Mouse (Mus musculus) forebrain, embryonic 14.5 days (tissue): ENCODE measurements around the gene Disp3. TPM values are rescaled to one million over a fixed set of nuclear protein-coding genes. Genes with fewer than 3 reads are reported as not detected.

Experiments used
- ATAC-seq: fragments of 200-750 bp; cut with Nextera tagmentation; 2 replicates; pipeline ENCODE4 v1.8.0; 2017; ENCODE audit warnings: mild to moderate bottlenecking, moderate library complexity
- DNase-seq: peaks from one replicate; pipeline ENCODE4 v3.0.0-alpha.2; 2015; ENCODE audit warnings: low spot score
- H3K27ac ChIP-seq: fragments of 300-500 bp; sonication (generic); 2 replicates; pipeline ENCODE4 v1.5.1; 2014; ENCODE audit warnings: low read depth, mild to moderate bottlenecking, control low read depth, low read length, moderate library complexity
- H3K27me3 ChIP-seq: fragments of 300-500 bp; sonication (generic); replicated peaks from 2 replicates; pipeline ENCODE4 v1.6.1; 2014; ENCODE audit warnings: low read length, control low read depth, mixed read lengths; ENCODE audit not compliant: control insufficient read depth, insufficient read depth
- H3K36me3 ChIP-seq: fragments of 300-500 bp; sonication (generic); 2 replicates; pipeline ENCODE4 v1.6.1; 2014; ENCODE audit warnings: low read length, control low read depth; ENCODE audit not compliant: control insufficient read depth, insufficient read depth
- H3K4me1 ChIP-seq: fragments of 300-500 bp; sonication (generic); 2 replicates; pipeline ENCODE4 v1.6.1; 2014; ENCODE audit warnings: antibody characterized with exemption, low read length, control low read depth; ENCODE audit not compliant: control insufficient read depth, insufficient read depth
- H3K4me2 ChIP-seq: fragments of 300-500 bp; sonication (generic); 2 replicates; pipeline ENCODE4 v1.6.1; 2014; ENCODE audit warnings: mild to moderate bottlenecking, control low read depth, low read length
- H3K4me3 ChIP-seq: fragments of 300-500 bp; sonication (generic); 2 replicates; pipeline ENCODE4 v1.5.1; 2014; ENCODE audit warnings: low read depth, low read length, control low read depth
- H3K9ac ChIP-seq: fragments of 300-500 bp; sonication (generic); 2 replicates; pipeline ENCODE4 v1.6.1; 2014; ENCODE audit warnings: mild to moderate bottlenecking, low read length, control low read depth, moderate library complexity
- H3K9me3 ChIP-seq: fragments of 300-500 bp; sonication (generic); replicated peaks from 2 replicates; pipeline ENCODE4 v1.6.1; 2016; ENCODE audit warnings: low read length, control low read depth, mixed read lengths; ENCODE audit not compliant: control insufficient read depth
- WGBS: fragments of 180-500 bp; shearing (Covaris S2); extraction: QIAGEN DNeasy Blood & Tissue Kit; methylation state at CpG from one replicate; pipeline ENCODE4 v1.1.7; 2014; 5-methylcytosine and 5-hydroxymethylcytosine counted together
- polyA plus RNA-seq: library from polyadenylated mRNA; unstranded; fragments of >200 nt; fragmentation: Nextera tagmentation; extraction: Ambion mirVana; gene quantifications from 2 replicates; pipeline ENCODE4 v1.2.1, GENCODE M21; 2014

Gene Disp3
- polyA plus RNA-seq, 1 experiment from 2014 or later = 7.2 TPM

- peak; percentile 47; the same call in 1 of the 2 replicates for ATAC-seq
- Histone ChIP-seq H3K9me3 (no peaks in the 10 kb centered on the region), H3K27me3 (no peaks in the 10 kb centered on the region), H3K4me2 (no peak overlapping the region), H3K9ac (no peak overlapping the region), H3K4me1 (peaks cover 2% of the 10 kb centered on the region; the same call in 1 of the 2 replicates), H3K36me3 (peaks cover 30% of the 10 kb centered on the region), H3K27ac (peak overlapping the region; percentile 77; the same call in 1 of the 2 replicates), H3K4me3 (no peak overlapping the region)
- peak; percentile 66 for DNase-seq
- 76% methylated on average over 10 of the region's 10 CpGs for WGBS
Observed at GRCm38 (mm10) chr4:148239474-148240130, 48.2 kb downstream of the Disp3 start.

DNA sequence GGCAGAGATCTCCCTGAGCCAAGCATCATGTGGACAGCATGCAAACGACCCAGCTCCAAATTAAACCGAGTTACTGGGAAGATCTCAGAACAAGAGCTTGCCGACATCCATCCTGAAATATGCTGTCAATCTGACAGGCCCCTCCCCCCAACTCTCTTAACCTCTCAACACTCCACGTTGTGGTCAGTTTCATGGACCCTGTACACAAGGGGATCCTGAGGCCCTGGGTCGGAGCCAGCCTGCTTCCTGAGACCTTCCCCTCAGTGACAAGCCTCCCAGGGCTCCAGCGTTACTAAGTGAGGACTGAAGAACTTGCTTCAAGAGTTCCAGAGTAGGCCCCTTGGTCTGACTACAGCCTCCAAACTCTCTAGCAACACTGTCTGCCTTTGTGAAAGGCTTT, 48.8 kb downstream of the Disp3 start:
- ATAC-seq (no peak), DNase-seq (no peak)
- Histone ChIP-seq H3K4me3 (no peak overlapping the region), H3K27me3 (no peaks in the 10 kb centered on the region), H3K4me1 (peaks cover 2% of the 10 kb centered on the region; the same call in 1 of the 2 replicates), H3K4me2 (no peak overlapping the region), H3K9me3 (no peaks in the 10 kb centered on the region), H3K27ac (no peak overlapping the region), H3K9ac (no peak overlapping the region), H3K36me3 (peaks cover 24% of the 10 kb centered on the region)
- WGBS = 49% methylated on average over 6 of the region's 6 CpGs

- Histone ChIP-seq H3K27me3 (no peaks in the 10 kb centered on the region), H3K9ac (no peak overlapping the region), H3K4me2 (no peak overlapping the region), H3K4me3 (no peak overlapping the region), H3K36me3 (peaks cover 17% of the 10 kb centered on the region), H3K9me3 (no peaks in the 10 kb centered on the region), H3K27ac (no peak overlapping the region), H3K4me1 (peaks cover 2% of the 10 kb centered on the region; the same call in 1 of the 2 replicates)
- WGBS = 15% methylated on average over 9 of the region's 9 CpGs
- DNase-seq (peak; percentile 39), ATAC-seq (no peak)
Observed at GRCm38 (mm10) chr4:148238218-148238617, 49.5 kb downstream of the Disp3 start.

- no peaks in the 10 kb centered on the region for H3K9me3 ChIP-seq
- no peak overlapping the region for H3K27ac ChIP-seq
- H3K4me2 ChIP-seq = no peak overlapping the region
- H3K27me3 ChIP-seq = no peaks in the 10 kb centered on the region
- peaks cover 10% of the 10 kb centered on the region; the same call in 1 of the 2 replicates for H3K36me3 ChIP-seq
- no peak overlapping the region for H3K9ac ChIP-seq
- 57% methylated on average over 8 of the region's 8 CpGs for WGBS
- no peak for ATAC-seq
- H3K4me3 ChIP-seq = no peak overlapping the region
- no peak for DNase-seq
- peaks cover 2% of the 10 kb centered on the region; the same call in 1 of the 2 replicates for H3K4me1 ChIP-seq
Observed at GRCm38 (mm10) chr4:148236664-148237063, 51.1 kb downstream of the Disp3 start.

GRCm38 (mm10) chr4:148233061-148233460, 54.7 kb downstream of the Disp3 start:
- H3K4me1 ChIP-seq = no peaks in the 10 kb centered on the region; the same call in 1 of the 2 replicates
- H3K27ac ChIP-seq = no peak overlapping the region
- H3K4me2 ChIP-seq = no peak overlapping the region
- no peak overlapping the region for H3K9ac ChIP-seq
- H3K36me3 ChIP-seq = no peaks in the 10 kb centered on the region
- H3K9me3 ChIP-seq = no peaks in the 10 kb centered on the region
- DNase-seq (no peak), ATAC-seq (no peak)
- 0 out of 2 replicates have a peak, but pooled peaks cover 3% of the 10 kb centered on the region for H3K27me3 ChIP-seq
- H3K4me3 ChIP-seq = no peak overlapping the region
- 84% methylated on average over 9 of the region's 9 CpGs for WGBS

GRCm38 (mm10) chr4:148232615-148233014, 55.1 kb downstream of the Disp3 start:
- WGBS = 48% methylated on average over 10 of the region's 10 CpGs
- H3K4me3 ChIP-seq = no peak overlapping the region
- no peak overlapping the region for H3K9ac ChIP-seq
- ATAC-seq (no peak), DNase-seq (no peak)
- H3K27ac ChIP-seq = no peak overlapping the region
- H3K36me3 ChIP-seq = no peaks in the 10 kb centered on the region
- 0 out of 2 replicates have a peak, but pooled peaks cover 3% of the 10 kb centered on the region for H3K27me3 ChIP-seq
- no peak overlapping the region for H3K4me2 ChIP-seq
- H3K9me3 ChIP-seq = no peaks in the 10 kb centered on the region
- H3K4me1 ChIP-seq = no peaks in the 10 kb centered on the region; the same call in 1 of the 2 replicates

DNA sequence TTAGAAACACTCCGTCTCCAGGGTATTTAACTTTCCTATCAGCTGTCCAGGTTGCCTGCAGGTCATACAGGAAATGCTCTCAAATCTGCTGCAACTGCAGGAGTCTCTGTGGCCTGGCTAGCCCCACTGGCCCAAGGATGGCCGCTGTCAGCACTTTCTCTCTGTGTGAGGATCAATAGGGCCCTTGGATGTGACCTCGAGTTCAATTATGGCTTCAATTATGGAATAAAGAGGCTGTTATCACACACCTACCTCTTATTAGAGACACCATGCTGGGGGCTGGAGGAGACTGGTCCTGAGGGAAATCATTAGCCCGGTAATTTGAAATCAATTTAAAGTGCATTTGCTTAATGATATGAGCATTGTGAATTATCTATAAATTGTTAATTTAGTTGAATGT, 55.6 kb downstream of the Disp3 start:
- 46% methylated on average over 4 of the region's 4 CpGs for WGBS
- H3K4me3 ChIP-seq = no peak overlapping the region
- H3K4me2 ChIP-seq = no peak overlapping the region
- no peak overlapping the region for H3K27ac ChIP-seq
- H3K36me3 ChIP-seq = no peaks in the 10 kb centered on the region
- no peaks in the 10 kb centered on the region for H3K9me3 ChIP-seq
- 0 out of 2 replicates have a peak, but pooled peaks cover 3% of the 10 kb centered on the region for H3K27me3 ChIP-seq
- ATAC-seq (no peak), DNase-seq (no peak)
- no peak overlapping the region for H3K9ac ChIP-seq
- H3K4me1 ChIP-seq = no peaks in the 10 kb centered on the region; the same call in 1 of the 2 replicates

DNA sequence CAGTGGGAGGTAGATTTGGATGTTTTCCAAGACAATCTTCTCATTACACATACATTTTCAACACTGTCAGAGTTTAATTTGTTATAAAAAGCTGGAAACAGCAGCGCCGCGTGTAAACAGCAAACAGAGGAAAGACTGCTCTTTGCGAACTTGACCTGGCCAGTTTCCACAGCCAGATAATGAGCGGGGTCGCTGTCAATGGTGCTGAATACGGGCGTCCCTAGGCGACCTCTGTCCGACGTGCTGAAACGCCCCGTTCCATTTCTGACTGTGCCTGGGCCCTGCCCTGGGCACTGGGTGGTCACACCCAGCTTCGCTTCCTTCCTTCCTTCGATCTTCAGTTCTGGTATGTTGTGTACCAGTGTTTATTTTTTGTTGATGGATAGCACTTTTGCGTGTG, 58.1 kb downstream of the Disp3 start:
- 10% methylated on average over 16 of the region's 16 CpGs for WGBS
- Histone ChIP-seq H3K27me3 (0 out of 2 replicates have a peak, but pooled peaks cover 3% of the 10 kb centered on the region), H3K9ac (no peak overlapping the region), H3K4me2 (no peak overlapping the region), H3K9me3 (no peaks in the 10 kb centered on the region), H3K4me1 (peaks cover 2% of the 10 kb centered on the region; the same call in 1 of the 2 replicates), H3K27ac (no peak overlapping the region), H3K36me3 (no peaks in the 10 kb centered on the region), H3K4me3 (no peak overlapping the region)
- peak; percentile 55 for DNase-seq
- no peak for ATAC-seq

DNA sequence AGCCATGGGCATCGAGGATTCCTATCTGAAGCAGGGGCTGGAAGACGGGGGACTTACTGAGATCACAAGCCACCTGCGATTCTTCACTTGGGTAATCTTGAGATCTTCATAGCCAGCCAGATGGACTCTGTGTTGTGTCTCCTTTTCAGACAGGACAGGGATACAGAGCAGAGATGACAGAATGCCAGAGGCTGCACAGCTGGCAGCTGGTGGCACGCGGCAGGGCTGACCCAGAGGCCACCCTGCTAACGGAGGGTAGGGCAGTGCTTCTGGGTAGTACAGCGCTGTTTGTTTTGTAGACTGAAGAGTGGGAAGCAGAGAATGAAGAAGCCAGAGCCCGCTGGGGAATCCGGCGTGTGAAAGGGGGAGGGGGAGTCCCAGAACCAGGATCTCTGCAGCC, 64.8 kb downstream of the Disp3 start:
- Histone ChIP-seq H3K27me3 (no peaks in the 10 kb centered on the region), H3K36me3 (no peaks in the 10 kb centered on the region), H3K4me3 (no peak overlapping the region), H3K4me1 (0 out of 2 replicates have a peak, but pooled peaks cover 2% of the 10 kb centered on the region), H3K27ac (no peak overlapping the region), H3K9ac (no peak overlapping the region), H3K9me3 (no peaks in the 10 kb centered on the region), H3K4me2 (no peak overlapping the region)
- DNase-seq = no peak
- ATAC-seq = no peak
- WGBS = 43% methylated on average over 10 of the region's 10 CpGs
